Mouse (Mus musculus): ENCODE measurements around the gene Erbin.

Gene Erbin

GRCm38 (mm10) chr13:103920261-103920932 is at the start of gene Erbin:
TSS of gene Erbin (minus strand) at chr13:103920514.
- DNase-seq (ENCODE audit: low spot score in 2 of 2), result peak; percentile 53 to 60

GRCm38 (mm10) chr13:103969912-103970311 is 49.6 kb upstream of the Erbin start:
- DNase-seq (ENCODE audit: low spot score in 2 of 2), result no peak

GRCm38 (mm10) chr13:103967987-103968386 is 47.7 kb upstream of the Erbin start:
- no peak for DNase-seq (ENCODE audit: low spot score in 2 of 2)

- no peak for DNase-seq (ENCODE audit: low spot score in 2 of 2)
These were observed 46.4 kb upstream of the Erbin start for GRCm38 (mm10) chr13:103966696-103967215.

GRCm38 (mm10) chr13:103965187-103965586 is 44.9 kb upstream of the Erbin start:
- DNase-seq (ENCODE audit: low spot score in 2 of 2), result no peak

- DNase-seq (ENCODE audit: low spot score in 2 of 2), result no peak
These were observed 42.8 kb upstream of the Erbin start for GRCm38 (mm10) chr13:103963094-103963493.

- no peak for DNase-seq (ENCODE audit: low spot score in 2 of 2)
These were observed 39.5 kb upstream of the Erbin start for GRCm38 (mm10) chr13:103959841-103960240.

- DNase-seq (ENCODE audit: low spot score in 2 of 2), result no peak
These were observed 38.4 kb upstream of the Erbin start for GRCm38 (mm10) chr13:103958607-103959123.

GRCm38 (mm10) chr13:103957175-103957940 is 37.0 kb upstream of the Erbin start:
- no peak for DNase-seq (ENCODE audit: low spot score in 2 of 2)

- DNase-seq (ENCODE audit: low spot score in 2 of 2), result no peak
These were observed 35.3 kb upstream of the Erbin start for GRCm38 (mm10) chr13:103955652-103956051.

- no peak for DNase-seq (ENCODE audit: low spot score in 2 of 2)
These were observed 31.1 kb upstream of the Erbin start for GRCm38 (mm10) chr13:103951393-103951792.

GRCm38 (mm10) chr13:103940796-103941195 is 20.5 kb upstream of the Erbin start:
- no peak for DNase-seq (ENCODE audit: low spot score in 2 of 2)

GRCm38 (mm10) chr13:103924586-103924985 is 4.3 kb upstream of the Erbin start:
- DNase-seq (ENCODE audit: low spot score in 2 of 2), result no peak

- no peak for DNase-seq (ENCODE audit: low spot score in 2 of 2)
These were observed 3.2 kb upstream of the Erbin start for GRCm38 (mm10) chr13:103923402-103924065.

GRCm38 (mm10) chr13:103921831-103922380 is 1.6 kb upstream of the Erbin start:
- no peak for DNase-seq (ENCODE audit: low spot score in 2 of 2)

GRCm38 (mm10) chr13:103920933-103921830 is 868 bp upstream of the Erbin start:
- peak; percentile 64 to 74 for DNase-seq (ENCODE audit: low spot score in 2 of 2)

GRCm38 (mm10) chr13:103919956-103920260 is 406 bp downstream of the Erbin start:
- peak in 1 of 2 experiments; percentile 8 for DNase-seq (ENCODE audit: low spot score in 2 of 2)

- DNase-seq (ENCODE audit: low spot score in 2 of 2), result peak in 1 of 2 experiments; percentile 10
These were observed 919 bp downstream of the Erbin start for GRCm38 (mm10) chr13:103919234-103919955.

- no peak for DNase-seq (ENCODE audit: low spot score in 2 of 2)
These were observed 1.9 kb downstream of the Erbin start for GRCm38 (mm10) chr13:103918432-103918831.

GRCm38 (mm10) chr13:103914114-103914736 is 6.1 kb downstream of the Erbin start:
- DNase-seq (ENCODE audit: low spot score in 2 of 2), result no peak

All from frontal cortex, postnatal 14 days (tissue).